Mouse (Mus musculus): ENCODE results near the gene Mrps36. TPM values are rescaled to one million over a fixed set of nuclear protein-coding genes. Genes with fewer than 3 reads are reported as not detected.

The Mrps36 gene
- polyA plus RNA-seq (2012; rRNA removed; ENCODE audit: low replicate concordance): 38.1 and 46.0 TPM in 2 replicates

GRCm38 (mm10) chr13:100744036-100744744 lies at the start of gene Mrps36:
Mrps36 (minus strand) TSS chr13:100744659.

DNA sequence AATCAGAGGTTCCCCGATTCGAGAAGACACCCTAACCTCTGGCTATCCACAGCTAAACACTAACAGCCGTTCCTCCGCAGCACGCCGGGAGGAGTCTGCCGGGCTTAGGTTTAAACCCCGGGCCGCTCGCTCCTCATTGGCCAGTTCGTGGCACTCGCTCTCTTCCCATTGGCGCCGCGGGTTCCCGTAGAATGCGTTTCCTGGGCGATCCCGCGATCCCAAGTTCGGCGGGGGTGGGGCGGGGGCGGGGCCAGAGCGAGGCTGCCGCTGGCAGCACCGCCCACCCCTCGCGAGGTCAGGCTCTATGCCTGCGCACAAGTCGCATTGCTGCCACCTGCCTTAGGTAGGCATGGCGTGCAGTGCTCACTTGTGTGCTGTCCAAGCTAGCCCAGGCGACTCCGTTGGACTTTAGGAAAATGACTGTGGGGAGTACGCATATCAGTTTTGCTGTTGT lies 42.0 kb upstream of the Mrps36 start, which contains the start of gene Ccnb1:
Gene Ccnb1 (minus strand): TSS at position 157 of the 454 bp plus-strand sequence.

DNA sequence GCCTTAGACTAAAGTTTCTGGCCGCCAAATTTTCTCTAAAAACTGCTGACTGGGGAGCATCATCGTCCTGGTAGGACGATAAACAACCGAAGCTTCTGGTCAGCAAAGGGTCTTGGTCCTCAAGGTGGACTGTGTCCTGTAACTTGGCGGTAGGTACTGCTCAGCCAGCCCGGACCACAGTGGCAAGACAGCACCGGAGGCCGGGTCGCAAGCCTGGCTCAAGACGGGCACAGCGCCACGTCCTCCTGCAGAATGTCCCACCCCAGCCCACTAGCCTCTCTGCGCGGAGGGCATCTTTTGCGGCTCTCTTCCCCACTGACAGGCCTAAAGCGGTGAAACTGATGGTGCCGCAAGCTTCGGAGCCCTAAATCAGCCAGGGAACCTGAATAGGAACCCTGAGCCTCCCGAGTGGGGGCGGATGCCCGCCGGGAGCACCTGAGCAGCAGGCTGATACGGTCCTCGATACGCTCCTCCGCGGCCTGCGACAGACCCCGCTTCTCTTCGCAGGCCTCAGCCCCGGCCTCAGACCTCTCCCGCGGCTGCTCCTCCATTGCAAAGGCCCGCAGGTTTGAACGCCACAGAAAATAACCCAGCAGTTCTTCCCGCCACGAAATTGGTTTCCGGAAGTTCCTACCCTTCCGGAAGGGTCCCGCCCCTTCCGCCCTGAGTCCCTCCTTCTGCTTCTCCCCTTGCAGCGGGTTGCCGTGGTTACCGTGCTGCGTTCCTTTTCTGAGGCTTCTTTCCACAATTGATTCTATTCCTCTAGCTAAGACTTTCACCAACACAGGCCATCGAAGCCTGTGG lies 31.0 kb upstream of the Mrps36 start, which contains the start of gene Cenph:
Gene Cenph (minus strand): TSS at position 648 of the 804 bp plus-strand sequence.

GRCm38 (mm10) chr13:100730861-100731176 lies 13.6 kb downstream of the Mrps36 start, which contains the start of gene Cdk7:
Cdk7 (minus strand) TSS chr13:100730939.

Other genes with a start within 250 kb of the Mrps36 start
- gene Ocln, start 191.9 kb downstream of the Mrps36 start, polyA plus RNA-seq (2012; rRNA removed; ENCODE audit: low replicate concordance): 7.1 and 13.3 TPM in 2 replicates
- 10.9 and 11.8 TPM in 2 replicates for gene Marveld2, start 127.7 kb downstream of the Mrps36 start, polyA plus RNA-seq (2012; rRNA removed; ENCODE audit: low replicate concordance)
- 4.9 and 6.0 TPM in 2 replicates for gene Ak6, start 93.7 kb downstream of the Mrps36 start, polyA plus RNA-seq (2012; rRNA removed; ENCODE audit: low replicate concordance)
- 0.78 and 1.2 TPM in 2 replicates for gene Rad17, start 93.6 kb downstream of the Mrps36 start, polyA plus RNA-seq (2012; rRNA removed; ENCODE audit: low replicate concordance)
- gene Taf9, start 93.1 kb downstream of the Mrps36 start, polyA plus RNA-seq (2012; rRNA removed; ENCODE audit: low replicate concordance): 0.17 and 0.68 TPM in 2 replicates
- gene Ccdc125, start 74.9 kb downstream of the Mrps36 start, polyA plus RNA-seq (2012; rRNA removed; ENCODE audit: low replicate concordance): 0.07 and 0.50 TPM in 2 replicates
- gene Cdk7, start 13.7 kb downstream of the Mrps36 start, polyA plus RNA-seq (2012; rRNA removed; ENCODE audit: low replicate concordance): 5.8 and 6.3 TPM in 2 replicates
- 0.19 and 0.36 TPM in 2 replicates for gene Cenph, start 31.2 kb upstream of the Mrps36 start, polyA plus RNA-seq (2012; rRNA removed; ENCODE audit: low replicate concordance)
- gene Ccnb1, start 41.9 kb upstream of the Mrps36 start, polyA plus RNA-seq (2012; rRNA removed; ENCODE audit: low replicate concordance): 5.4 and 5.5 TPM in 2 replicates
- gene Slc30a5, start 88.8 kb upstream of the Mrps36 start, polyA plus RNA-seq (2012; rRNA removed; ENCODE audit: low replicate concordance): 20.3 and 25.3 TPM in 2 replicates